Mouse (Mus musculus): Measurements from ENCODE around the gene Ttc3. TPM values are rescaled to one million over a fixed set of nuclear protein-coding genes. Genes with fewer than 3 reads are reported as not detected.
A peak's percentile ranks its signal among the peaks of the same experiment; 100 is the strongest.

The Ttc3 gene
- polyA plus RNA-seq, 2 experiments, result 9.2 to 20.3 TPM

GRCm38 (mm10) chr16:94497911-94498310, 127.5 kb downstream of the Ttc3 start:
- Histone ChIP-seq H3K9ac (replicated peaks) (no peak overlapping the region), H3K36me3 (replicated peaks; ENCODE audit: control insufficient read depth, insufficient read depth, low read depth) (no peaks in the 10 kb centered on the region; the same call in 1 of the 2 replicates), H3K27ac (no peak overlapping the region), H3K9me3 (ENCODE audit: control insufficient read depth, low read length) (no peaks in the 10 kb centered on the region), H3K4me1 (replicated peaks; ENCODE audit: control insufficient read depth in 2 of 2, insufficient read depth in 2 of 2, low read length in 1 of 2) (peaks cover 2 to 10% of the 10 kb centered on the region in 2 experiments; a peak in 2 of 4 replicates), H3K4me2 (ENCODE audit: low read depth) (no peak overlapping the region), H3K27me3 (ENCODE audit: control insufficient read depth, insufficient read depth, low read length) (no peaks in the 10 kb centered on the region), H3K4me3 (ENCODE audit: insufficient read depth in 1 of 2, low read depth in 2 of 2, low read length in 2 of 2) (no peak overlapping the region)
- peak; percentile 81 for ATAC-seq (ENCODE audit: insufficient read depth)
- TF ChIP-seq CTCF (IDR thresholded peaks at IDR 0.05; ENCODE audit: low read depth) (no peak), EP300 (IDR thresholded peaks at IDR 0.05; ENCODE audit: low read depth) (no peak)
- 48% methylated on average over 5 of the region's 5 CpGs for WGBS (ENCODE audit: insufficient replicate concordance)
- peak; percentile 23 to 39 (median 27) for DNase-seq (ENCODE audit: low read depth in 3 of 3, low spot score in 3 of 3)

GRCm38 (mm10) chr16:94504192-94504591, 133.8 kb downstream of the Ttc3 start:
- DNase-seq (ENCODE audit: low read depth in 3 of 3, low spot score in 3 of 3) (no peak), ATAC-seq (ENCODE audit: insufficient read depth) (no peak)
- no peaks in the 10 kb centered on the region for H3K9me3 ChIP-seq (ENCODE audit: control insufficient read depth, low read length)
- TF ChIP-seq CTCF (IDR thresholded peaks at IDR 0.05; ENCODE audit: low read depth), result no peak
- TF ChIP-seq EP300 (IDR thresholded peaks at IDR 0.05; ENCODE audit: low read depth), result no peak
- H3K27me3 ChIP-seq (ENCODE audit: control insufficient read depth, insufficient read depth, low read length), result no peaks in the 10 kb centered on the region
- H3K4me1 ChIP-seq (replicated peaks; ENCODE audit: control insufficient read depth in 2 of 2, insufficient read depth in 2 of 2, low read length in 1 of 2), result peaks cover 0 to 3% of the 10 kb centered on the region in 2 experiments; a peak in 1 of 4 replicates
- H3K4me2 ChIP-seq (ENCODE audit: low read depth), result no peak overlapping the region
- H3K27ac ChIP-seq, result no peak overlapping the region
- H3K4me3 ChIP-seq (ENCODE audit: insufficient read depth in 1 of 2, low read depth in 2 of 2, low read length in 2 of 2), result no peak overlapping the region
- no peaks in the 10 kb centered on the region; the same call in none of the 2 replicates for H3K36me3 ChIP-seq (replicated peaks; ENCODE audit: control insufficient read depth, insufficient read depth, low read depth)
- H3K9ac ChIP-seq (replicated peaks), result no peak overlapping the region
- WGBS (ENCODE audit: insufficient replicate concordance), result 23% methylated on average over 5 of the region's 5 CpGs

GRCm38 (mm10) chr16:94507071-94507470, 136.7 kb downstream of the Ttc3 start:
- 77% methylated on average over 2 of the region's 2 CpGs for WGBS (ENCODE audit: insufficient replicate concordance)
- ATAC-seq (ENCODE audit: insufficient read depth), result no peak
- Histone ChIP-seq H3K27me3 (ENCODE audit: control insufficient read depth, insufficient read depth, low read length) (no peaks in the 10 kb centered on the region), H3K4me3 (ENCODE audit: insufficient read depth in 1 of 2, low read depth in 2 of 2, low read length in 2 of 2) (no peak overlapping the region), H3K36me3 (replicated peaks; ENCODE audit: control insufficient read depth, insufficient read depth, low read depth) (peaks cover 4% of the 10 kb centered on the region), H3K9ac (replicated peaks) (no peak overlapping the region), H3K9me3 (ENCODE audit: control insufficient read depth, low read length) (no peaks in the 10 kb centered on the region), H3K4me1 (replicated peaks; ENCODE audit: control insufficient read depth in 2 of 2, insufficient read depth in 2 of 2, low read length in 1 of 2) (peaks cover 0 to 3% of the 10 kb centered on the region in 2 experiments; a peak in 1 of 4 replicates), H3K27ac (no peak overlapping the region), H3K4me2 (ENCODE audit: low read depth) (no peak overlapping the region)
- DNase-seq (ENCODE audit: low read depth in 3 of 3, low spot score in 3 of 3), result no peak
- TF ChIP-seq EP300 (IDR thresholded peaks at IDR 0.05; ENCODE audit: low read depth) (no peak), CTCF (IDR thresholded peaks at IDR 0.05; ENCODE audit: low read depth) (no peak)

GRCm38 (mm10) chr16:94508769-94509168, 138.4 kb downstream of the Ttc3 start:
- no peak overlapping the region for H3K9ac ChIP-seq (replicated peaks)
- ATAC-seq (ENCODE audit: insufficient read depth) (0 out of 2 replicates have a peak, but pooled peaks have one; percentile 19), DNase-seq (ENCODE audit: low read depth in 3 of 3, low spot score in 3 of 3) (no peak)
- WGBS (ENCODE audit: insufficient replicate concordance), result 84% methylated on average over 8 of the region's 8 CpGs
- peaks cover 4% of the 10 kb centered on the region for H3K36me3 ChIP-seq (replicated peaks; ENCODE audit: control insufficient read depth, insufficient read depth, low read depth)
- peaks cover 0 to 3% of the 10 kb centered on the region in 2 experiments; a peak in 1 of 4 replicates for H3K4me1 ChIP-seq (replicated peaks; ENCODE audit: control insufficient read depth in 2 of 2, insufficient read depth in 2 of 2, low read length in 1 of 2)
- H3K9me3 ChIP-seq (ENCODE audit: control insufficient read depth, low read length), result no peaks in the 10 kb centered on the region
- H3K27ac ChIP-seq, result no peak overlapping the region
- no peak for TF ChIP-seq CTCF (IDR thresholded peaks at IDR 0.05; ENCODE audit: low read depth)
- TF ChIP-seq EP300 (IDR thresholded peaks at IDR 0.05; ENCODE audit: low read depth), result no peak
- no peak overlapping the region for H3K4me3 ChIP-seq (ENCODE audit: insufficient read depth in 1 of 2, low read depth in 2 of 2, low read length in 2 of 2)
- no peak overlapping the region for H3K4me2 ChIP-seq (ENCODE audit: low read depth)
- H3K27me3 ChIP-seq (ENCODE audit: control insufficient read depth, insufficient read depth, low read length), result no peaks in the 10 kb centered on the region

GRCm38 (mm10) chr16:94509983-94510382, 139.6 kb downstream of the Ttc3 start:
- TF ChIP-seq EP300 (IDR thresholded peaks at IDR 0.05; ENCODE audit: low read depth) (no peak), CTCF (IDR thresholded peaks at IDR 0.05; ENCODE audit: low read depth) (no peak)
- WGBS (ENCODE audit: insufficient replicate concordance), result 53% methylated on average over 2 of the region's 2 CpGs

More at GRCm38 (mm10) chr16:94509983-94510382, 139.6 kb downstream of the Ttc3 start:
- Histone ChIP-seq H3K9ac (replicated peaks) (no peak overlapping the region), H3K4me2 (ENCODE audit: low read depth) (no peak overlapping the region), H3K36me3 (replicated peaks; ENCODE audit: control insufficient read depth, insufficient read depth, low read depth) (peaks cover 4% of the 10 kb centered on the region), H3K27me3 (ENCODE audit: control insufficient read depth, insufficient read depth, low read length) (no peaks in the 10 kb centered on the region), H3K4me1 (replicated peaks; ENCODE audit: control insufficient read depth in 2 of 2, insufficient read depth in 2 of 2, low read length in 1 of 2) (peaks cover 0 to 3% of the 10 kb centered on the region in 2 experiments; a peak in 1 of 4 replicates), H3K27ac (no peak overlapping the region), H3K9me3 (ENCODE audit: control insufficient read depth, low read length) (no peaks in the 10 kb centered on the region), H3K4me3 (ENCODE audit: insufficient read depth in 1 of 2, low read depth in 2 of 2, low read length in 2 of 2) (no peak overlapping the region)
- no peak for DNase-seq (ENCODE audit: low read depth in 3 of 3, low spot score in 3 of 3)
- ATAC-seq (ENCODE audit: insufficient read depth), result no peak
